Mouse (Mus musculus) liver, adult 2 months (tissue): ENCODE measurements around the gene Sh3pxd2a. TPM values are rescaled to one million over a fixed set of nuclear protein-coding genes. Genes with fewer than 3 reads are reported as not detected.

Experiments used
- DNase-seq: peaks from one replicate; pipeline ENCODE4 v3.0.0-alpha.2; 2011; ENCODE audit warnings: low read depth, low spot score; ENCODE audit errors: extremely low read depth
- H3K27ac ChIP-seq: fragments of 200-500 bp; replicated peaks from 2 replicates; pipeline ENCODE4 v1.5.1; 2012; ENCODE audit warnings: low read depth, mild to moderate bottlenecking, control low read depth, inconsistent platforms, low read length; ENCODE audit not compliant: insufficient read depth
- H3K27me3 ChIP-seq: fragments of 200-500 bp; 2 replicates; pipeline ENCODE4 v1.6.1; 2012; ENCODE audit warnings: mild to moderate bottlenecking, moderate library complexity, low read length, inconsistent platforms; ENCODE audit not compliant: control insufficient read depth, insufficient read depth
- H3K36me3 ChIP-seq: fragments of 200-500 bp; 2 replicates; pipeline ENCODE4 v1.6.1; 2012; ENCODE audit warnings: low read length, inconsistent platforms; ENCODE audit not compliant: control insufficient read depth, insufficient read depth
- H3K4me1 ChIP-seq: fragments of 200-500 bp; 2 replicates; pipeline ENCODE4 v1.6.1; 2011; ENCODE audit warnings: low read length; ENCODE audit not compliant: control insufficient read depth, insufficient read depth
- H3K4me3 ChIP-seq: fragments of 200-500 bp; 2 replicates; pipeline ENCODE4 v1.5.1; 2011; ENCODE audit warnings: low read depth, mild to moderate bottlenecking, control low read depth, low read length, moderate library complexity; ENCODE audit not compliant: insufficient read depth
- H3K79me2 ChIP-seq: fragments of 200-500 bp; 2 replicates; pipeline ENCODE4 v1.6.1; 2012; ENCODE audit warnings: inconsistent platforms, mild to moderate bottlenecking, low read length, moderate library complexity; ENCODE audit not compliant: control insufficient read depth, insufficient read depth
- H3K9ac ChIP-seq: fragments of 200-500 bp; 2 replicates; pipeline ENCODE4 v1.6.1; 2012; ENCODE audit warnings: low read depth, mild to moderate bottlenecking, control low read depth, inconsistent platforms, low read length
- CTCF ChIP-seq: fragments of 200-500 bp; IDR thresholded peaks from 2 replicates; pipeline ENCODE4 v1.5.1; 2011; ENCODE audit warnings: low read depth, low read length, control low read depth
- POLR2A ChIP-seq: fragments of 200-500 bp; IDR thresholded peaks from 2 replicates; pipeline ENCODE4 v1.6.1; 2011; ENCODE audit warnings: low read length, control low read depth; ENCODE audit not compliant: insufficient read depth; ENCODE audit errors: extremely low read depth
- WGBS: fragments of 180-500 bp; shearing (Covaris S2); methylation state at CpG from one replicate; pipeline ENCODE4 v1.1.7; 2018; 5-methylcytosine and 5-hydroxymethylcytosine counted together
- polyA plus RNA-seq: library from polyadenylated mRNA; depleted of rRNA; stranded (reverse); fragments of >200 nt; gene quantifications from 2 replicates; pipeline ENCODE4 v1.2.3, GENCODE M21; 2012
- total RNA-seq: library from RNA; depleted of rRNA; stranded (reverse); fragments of >200 nt; gene quantifications from 2 replicates; pipeline ENCODE4 v1.2.3, GENCODE M21; 2014

The Sh3pxd2a gene
- total and polyA plus RNA-seq, 2 experiments: 4.2 to 10.0 TPM

DNA sequence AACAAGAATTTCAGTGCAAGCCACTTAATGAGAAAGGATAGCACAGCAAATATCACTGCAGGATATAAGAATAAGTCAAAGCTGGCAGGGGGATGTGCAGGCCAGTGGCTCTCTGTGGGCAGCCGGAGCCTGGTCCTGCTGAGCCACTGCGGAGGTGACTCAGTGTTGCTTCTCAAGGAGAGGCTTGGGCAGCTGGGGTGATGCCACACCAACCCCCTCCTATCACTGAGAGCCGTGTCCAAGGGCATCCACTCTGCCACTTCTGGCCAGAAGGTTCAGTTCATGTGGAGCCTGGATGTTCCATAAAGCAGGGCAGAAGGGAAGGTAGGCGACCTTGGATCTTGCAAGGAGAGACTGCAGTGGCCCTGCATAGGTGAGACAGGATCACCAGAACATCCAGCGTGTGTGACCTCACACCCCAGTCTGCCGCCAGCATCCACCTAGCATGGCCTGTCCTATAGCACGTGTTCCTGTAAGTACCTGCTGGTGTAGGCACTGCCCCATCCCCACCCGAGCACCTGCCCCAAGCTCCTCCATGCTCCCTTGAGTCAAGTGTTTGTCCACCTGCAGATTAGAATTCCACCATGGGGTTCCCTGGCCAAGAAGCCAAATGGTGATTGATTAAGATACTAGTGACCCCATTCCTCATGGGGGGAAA lies 89.2 kb downstream of the Sh3pxd2a start:
- H3K36me3 ChIP-seq: no peaks in the 10 kb centered on the region
- H3K79me2 ChIP-seq: peaks cover 3% of the 10 kb centered on the region; the same call in 1 of the 2 replicates
- WGBS: 95% methylated on average over 8 of the region's 8 CpGs
- no peaks in the 10 kb centered on the region for H3K4me1 ChIP-seq
- H3K4me3 ChIP-seq: no peak overlapping the region
- no peak overlapping the region for H3K9ac ChIP-seq
- no peak for TF ChIP-seq CTCF
- TF ChIP-seq POLR2A: no peak
- no peak overlapping the region for H3K27ac ChIP-seq
- no peaks in the 10 kb centered on the region for H3K27me3 ChIP-seq
- no peak for DNase-seq

- no peak for DNase-seq
- Histone ChIP-seq H3K27me3 (no peaks in the 10 kb centered on the region), H3K9ac (no peak overlapping the region), H3K36me3 (no peaks in the 10 kb centered on the region), H3K27ac (no peak overlapping the region), H3K79me2 (peaks cover 3% of the 10 kb centered on the region; the same call in 1 of the 2 replicates), H3K4me3 (no peak overlapping the region), H3K4me1 (peaks cover 4% of the 10 kb centered on the region)
- WGBS: 49% methylated on average over 4 of the region's 4 CpGs
- TF ChIP-seq CTCF: peak; percentile 70
- TF ChIP-seq POLR2A: no peak
Measured at GRCm38 (mm10) chr19:47374440-47374839, 89.8 kb downstream of the Sh3pxd2a start.

- no peak for DNase-seq
- Histone ChIP-seq H3K27me3 (no peaks in the 10 kb centered on the region), H3K4me1 (peaks cover 4% of the 10 kb centered on the region), H3K79me2 (peaks cover 7% of the 10 kb centered on the region; the same call in 1 of the 2 replicates), H3K27ac (no peak overlapping the region), H3K4me3 (no peak overlapping the region), H3K36me3 (no peaks in the 10 kb centered on the region), H3K9ac (no peak overlapping the region)
- 78% methylated on average over 5 of the region's 5 CpGs for WGBS
- TF ChIP-seq POLR2A (no peak), CTCF (no peak)
Measured at GRCm38 (mm10) chr19:47372044-47372443, 92.2 kb downstream of the Sh3pxd2a start.

DNA sequence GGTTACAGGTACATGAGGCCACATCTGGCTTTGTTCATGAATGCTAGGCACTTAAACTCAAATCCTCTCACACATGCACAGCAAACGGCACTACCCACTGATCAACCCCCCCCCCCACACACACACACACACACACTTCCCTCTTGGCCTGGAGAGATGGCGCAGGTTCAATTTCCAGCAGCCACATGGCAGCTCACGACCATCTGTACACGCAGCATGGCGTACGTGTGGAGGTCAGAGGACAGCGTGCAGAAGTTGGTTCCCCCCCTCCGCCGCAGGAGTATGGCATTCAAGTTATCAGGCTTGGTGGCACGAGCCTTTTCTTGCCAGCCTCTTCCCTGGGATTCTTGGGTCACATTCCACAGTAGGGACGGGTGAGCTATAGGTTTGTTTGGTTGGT lies 92.7 kb downstream of the Sh3pxd2a start:
- Histone ChIP-seq H3K27ac (no peak overlapping the region), H3K4me1 (peaks cover 4% of the 10 kb centered on the region), H3K36me3 (no peaks in the 10 kb centered on the region), H3K9ac (no peak overlapping the region), H3K27me3 (no peaks in the 10 kb centered on the region), H3K4me3 (no peak overlapping the region), H3K79me2 (peaks cover 10% of the 10 kb centered on the region; the same call in 1 of the 2 replicates)
- TF ChIP-seq POLR2A (no peak), CTCF (no peak)
- DNase-seq: no peak
- WGBS: 96% methylated on average over 11 of the region's 11 CpGs

- no peak overlapping the region for H3K4me3 ChIP-seq
- peaks cover 4% of the 10 kb centered on the region for H3K4me1 ChIP-seq
- H3K79me2 ChIP-seq: peaks cover 10% of the 10 kb centered on the region; the same call in 1 of the 2 replicates
- TF ChIP-seq CTCF: peak; percentile 55
- no peak for TF ChIP-seq POLR2A
- no peak overlapping the region for H3K9ac ChIP-seq
- no peaks in the 10 kb centered on the region for H3K36me3 ChIP-seq
- no peaks in the 10 kb centered on the region for H3K27me3 ChIP-seq
- WGBS: 33% methylated on average over 3 of the region's 3 CpGs
- DNase-seq: peak; percentile 76
- H3K27ac ChIP-seq: no peak overlapping the region
Measured at GRCm38 (mm10) chr19:47369008-47369407, 95.2 kb downstream of the Sh3pxd2a start.

DNA sequence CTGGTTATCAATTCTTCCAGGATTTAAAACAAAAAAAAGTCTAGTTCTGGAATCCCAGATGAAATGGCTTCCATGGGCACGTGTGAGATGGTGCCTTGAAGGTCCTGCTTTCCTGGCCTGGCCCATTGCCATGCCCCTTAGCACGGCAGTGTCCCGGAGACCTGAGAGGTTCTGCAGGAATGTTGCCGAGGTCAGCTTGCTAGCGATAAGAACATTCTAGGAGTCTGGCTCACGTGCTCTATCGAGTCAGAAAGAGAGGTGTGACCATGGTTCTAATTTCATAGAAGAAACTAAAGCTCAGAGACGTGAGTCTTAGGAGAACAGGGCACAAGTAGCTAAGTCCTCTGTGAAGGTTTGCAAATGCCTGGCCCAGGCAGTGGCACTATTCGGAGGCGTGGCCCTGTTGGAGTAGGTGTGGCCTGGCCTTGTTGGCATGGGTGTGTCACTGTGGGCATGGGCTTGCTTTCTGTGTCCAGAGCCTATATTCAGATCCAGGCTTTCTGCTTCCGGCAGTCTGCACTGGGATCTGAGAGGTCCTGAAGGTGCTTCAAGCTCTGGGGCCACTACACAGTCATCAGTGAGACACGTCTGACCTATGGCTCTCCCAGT lies 96.8 kb downstream of the Sh3pxd2a start:
- no peak overlapping the region for H3K9ac ChIP-seq
- TF ChIP-seq CTCF: no peak
- no peak for TF ChIP-seq POLR2A
- no peaks in the 10 kb centered on the region for H3K27me3 ChIP-seq
- peak; percentile 46 for DNase-seq
- no peak overlapping the region for H3K4me3 ChIP-seq
- no peaks in the 10 kb centered on the region; the same call in 1 of the 2 replicates for H3K36me3 ChIP-seq
- peaks cover 7% of the 10 kb centered on the region; the same call in 1 of the 2 replicates for H3K79me2 ChIP-seq
- no peak overlapping the region for H3K27ac ChIP-seq
- 76% methylated on average over 12 of the region's 12 CpGs for WGBS
- H3K4me1 ChIP-seq: peaks cover 4% of the 10 kb centered on the region
